9 mouse cellular contexts compared by ENCODE assay signal in genomic region chr11:80299513-80300235, GRCm38 (mm10). TPM values are rescaled to one million over a fixed set of nuclear protein-coding genes. Genes with fewer than 3 reads are reported as not detected.
DNase-seq lines count a peak whose midpoint lies in the region; ATAC-seq and TF ChIP-seq lines count a peak whose summit lies in the region.
"Had no signal": no experiment of that assay in that cellular context is flagged by ENCODE, and none has a peak within 500 bp of the region (broad histone marks: within the 10 kb centered on the region; RNA-seq: fewer than 3 reads in every experiment).

No protein-coding gene starts in this region.

- peaks cover 26% of the 10 kb centered on the region for H3K4me1 ChIP-seq in heart, embryonic 12.5 days (replicated peaks)
- peaks cover 0 to 31% of the 10 kb centered on the region in 2 experiments; a peak in 2 of 4 replicates for H3K4me1 ChIP-seq in CH12.LX (ENCODE audit: control insufficient read depth in 1 of 2, insufficient read depth in 2 of 2)
- 0 out of 2 replicates have a peak, but pooled peaks cover 9% of the 10 kb centered on the region for H3K4me1 ChIP-seq in forebrain, postnatal 0 days (ENCODE audit: insufficient read depth)
- H3K4me1 ChIP-seq in limb, embryonic 15.5 days: peaks cover 42% of the 10 kb centered on the region

- no peak for DNase-seq in heart, postnatal 4 days
- no peak for DNase-seq in CH12.LX (ENCODE audit: extremely low read depth)
- DNase-seq in forebrain, postnatal 0 days: peak; percentile 47
- no peak for DNase-seq in layer of hippocampus, adult 9-10 months (ENCODE audit: low spot score)
- no peak for DNase-seq in cerebellum, adult 18-20 months

- no peak for TF ChIP-seq EP300 in CH12.LX (IDR thresholded peaks at IDR 0.05; ENCODE audit: low read length)

- no peak for TF ChIP-seq POLR2A in CH12.LX (IDR thresholded peaks at IDR 0.05; ENCODE audit: low read depth, low read length)

- TF ChIP-seq RAD21 in CH12.LX (IDR thresholded peaks at IDR 0.05; ENCODE audit: low read depth, low read length): no peak

- H3K4me2 ChIP-seq in heart, embryonic 12.5 days: peak overlapping the region; percentile 98
- peak overlapping the region; percentile 88 for H3K4me2 ChIP-seq in CH12.LX (ENCODE audit: insufficient read depth, low read depth, poor library complexity, severe bottlenecking)
- H3K4me2 ChIP-seq in forebrain, postnatal 0 days (ENCODE audit: low read depth): peak overlapping the region; percentile 99
- H3K4me2 ChIP-seq in limb, embryonic 15.5 days: peak overlapping the region; percentile 97

- ATAC-seq in heart, embryonic 12.5 days (ENCODE audit: insufficient number of reproducible peaks, low FRiP score): no peak
- ATAC-seq in forebrain, postnatal 0 days: no peak
- ATAC-seq in limb, embryonic 15.5 days (ENCODE audit: insufficient number of reproducible peaks, low FRiP score, low TSS enrichment, low read depth): no peak
- no peak for ATAC-seq in cerebellum, adult (ENCODE audit: insufficient number of reproducible peaks, low FRiP score, low TSS enrichment)

- WGBS in heart, embryonic 12.5 days: 6% methylated on average over 11 of the region's 12 CpGs
- 6% methylated on average over 12 of the region's 12 CpGs for WGBS in forebrain, postnatal 0 days
- 6% methylated on average over 11 of the region's 12 CpGs for WGBS in limb, embryonic 15.5 days

- H3K9ac ChIP-seq in heart, embryonic 12.5 days: no peak overlapping the region
- H3K9ac ChIP-seq in CH12.LX (ENCODE audit: insufficient read depth, low read depth): no peak overlapping the region
- no peak overlapping the region for H3K9ac ChIP-seq in forebrain, postnatal 0 days
- no peak overlapping the region for H3K9ac ChIP-seq in limb, embryonic 15.5 days

- peaks cover 76% of the 10 kb centered on the region for H3K27me3 ChIP-seq in heart, embryonic 12.5 days (replicated peaks)
- H3K27me3 ChIP-seq in CH12.LX (replicated peaks): peaks cover 52% of the 10 kb centered on the region
- H3K27me3 ChIP-seq in forebrain, postnatal 0 days (ENCODE audit: insufficient read depth, low read length): no peaks in the 10 kb centered on the region
- H3K27me3 ChIP-seq in limb, embryonic 15.5 days: peaks cover 59% of the 10 kb centered on the region
- H3K27me3 ChIP-seq: Patski had no signal

- H3K27ac ChIP-seq in heart, embryonic 12.5 days (ENCODE audit: poor library complexity, severe bottlenecking): no peak overlapping the region
- no peak overlapping the region for H3K27ac ChIP-seq in CH12.LX (ENCODE audit: insufficient read depth, low read depth)
- H3K27ac ChIP-seq in forebrain, postnatal 0 days (ENCODE audit: low read depth, low read length): no peak overlapping the region
- no peak overlapping the region for H3K27ac ChIP-seq in limb, embryonic 15.5 days

- TF ChIP-seq CTCF in CH12.LX (conservative IDR thresholded peaks at IDR 0.05 in 1 of 2, IDR thresholded peaks at IDR 0.05 in 1 of 2; ENCODE audit: low read depth in 2 of 2, low read length in 2 of 2): no peak
- no peak for TF ChIP-seq CTCF in forebrain, postnatal 0 days (IDR thresholded peaks at IDR 0.05; ENCODE audit: low read depth)

- H3K4me3 ChIP-seq in heart, embryonic 12.5 days: peak overlapping the region; percentile 66; the same call in 1 of the 2 replicates
- H3K4me3 ChIP-seq in CH12.LX (replicated peaks in 1 of 3; ENCODE audit: low read depth in 2 of 3, low read length in 2 of 3, poor library complexity in 1 of 3): no peak overlapping the region
- peak overlapping the region; percentile 77 for H3K4me3 ChIP-seq in forebrain, postnatal 0 days (ENCODE audit: low read depth, low read length)
- no peak overlapping the region for H3K4me3 ChIP-seq in limb, embryonic 15.5 days

- no peaks in the 10 kb centered on the region for H3K9me3 ChIP-seq in heart, embryonic 12.5 days (replicated peaks)
- H3K9me3 ChIP-seq in CH12.LX (replicated peaks; ENCODE audit: low read length): peaks cover 16% of the 10 kb centered on the region
- H3K9me3 ChIP-seq in forebrain, postnatal 0 days (ENCODE audit: low read length): no peaks in the 10 kb centered on the region
- H3K9me3 ChIP-seq in limb, embryonic 15.5 days: no peaks in the 10 kb centered on the region

- no peaks in the 10 kb centered on the region for H3K79me2 ChIP-seq in CH12.LX (replicated peaks; ENCODE audit: control insufficient read depth, extremely low read depth, insufficient read depth, poor library complexity, severe bottlenecking)

- dilution Hi-C loops in CH12.LX (cut with MboI; ENCODE audit: extremely low pct_ligation_motif_present, extremely low pct_unique_long_range_greater_than_20kb, low sequenced_read_pairs): no loop called here

- no peaks in the 10 kb centered on the region for H3K36me3 ChIP-seq in heart, embryonic 12.5 days
- H3K36me3 ChIP-seq in CH12.LX (replicated peaks in 1 of 2; ENCODE audit: control insufficient read depth in 1 of 2, insufficient read depth in 1 of 2, low read length in 1 of 2): no peaks in the 10 kb centered on the region
- H3K36me3 ChIP-seq in forebrain, postnatal 0 days (ENCODE audit: insufficient read depth): no peaks in the 10 kb centered on the region
- H3K36me3 ChIP-seq in limb, embryonic 15.5 days: no peaks in the 10 kb centered on the region

- in situ Hi-C loops in CH12.LX (cut with MboI; ENCODE audit: low pct_ligation_motif_present, low pct_unique_long_range_greater_than_20kb, low sequenced_read_pairs): loop anchor here (5.0 to 25.0 kb wide), 2 partner anchors 38 to 513 kb away; partner anchors contain the start of gene Tmem98

TF ChIP-seq in CH12.LX, 34 proteins besides CTCF, POLR2A, EP300 and RAD21:
- TF ChIP-seq POLR2AphosphoS2 (IDR thresholded peaks at IDR 0.05; ENCODE audit: low read depth, low read length) (no peak), CHD2 (IDR thresholded peaks at IDR 0.05; ENCODE audit: low read length) (no peak; the same call in 1 of the 2 replicates), ELF1 (IDR thresholded peaks at IDR 0.05; ENCODE audit: low read depth, low read length) (no peak), UBTF (IDR thresholded peaks at IDR 0.05; ENCODE audit: low read depth, low read length) (no peak), E2F4 (IDR thresholded peaks at IDR 0.05; ENCODE audit: insufficient replicate concordance, low read depth, low read length) (no peak), ZNF384 (IDR thresholded peaks at IDR 0.05; ENCODE audit: low read depth, low read length) (no peak), NELFE (IDR thresholded peaks at IDR 0.05; ENCODE audit: low read depth, low read length) (no peak), USF2 (conservative IDR thresholded peaks at IDR 0.05; ENCODE audit: low read depth, low read length) (no peak)

RNA-seq across cellular contexts. Expression of gene Rhbdl3, which starts 1.0 kb away (rescaled TPM):
- polyA plus RNA-seq in heart, embryonic 12.5 days (2016; fragmentation: Nextera tagmentation; extraction: Ambion mirVana): 0.42 and 0.59 TPM in 2 replicates
- 1 to 10 TPM; 1.7 to 1.8 TPM for total RNA-seq in heart, postnatal 4 days (2021)
- total RNA-seq in CH12.LX (2012; rRNA removed): 0.88 and 1.4 TPM in 2 replicates
- total RNA-seq in CH12.LX (2014; rRNA removed): 0.34 and 0.46 TPM in 2 replicates
- polyA plus RNA-seq in CH12.LX (2012; ENCODE audit: insufficient read length, low read depth): 0.46 and 0.70 TPM in 2 replicates
- total RNA-seq in forebrain, postnatal 0 days (2014; rRNA removed): 3.8 and 6.7 TPM in 2 replicates
- 2.5 and 2.8 TPM in 2 replicates for polyA plus RNA-seq in forebrain, postnatal 0 days (2015; fragmentation: Nextera tagmentation; extraction: Ambion mirVana)
- polyA plus RNA-seq in limb, embryonic 15.5 days (2015; fragmentation: Nextera tagmentation; extraction: Ambion mirVana): 5.7 and 7.8 TPM in 2 replicates

Comparison
In these comparisons a context has a peak if more than half of its experiments do, and no peak if none do; other contexts are left out.
1. H3K4me3 ChIP-seq: peak in heart, embryonic 12.5 days (single experiment) and forebrain, postnatal 0 days (single experiment); none in CH12.LX (0 of 3) and limb, embryonic 15.5 days (single experiment).
2. Peak in every context shown above with its lines, with median percentiles within 50 percentile points of each other: H3K4me2 ChIP-seq.